Mouse (Mus musculus): ENCODE results near the gene Jph3. TPM values are rescaled to one million over a fixed set of nuclear protein-coding genes. Genes with fewer than 3 reads are reported as not detected.

Jph3 gene
- total and polyA plus RNA-seq, 2 experiments = not detected

- no peak overlapping the region for H3K9ac ChIP-seq (ENCODE audit: low read depth, low read length)
- TF ChIP-seq POLR2A (IDR thresholded peaks at IDR 0.05; ENCODE audit: extremely low read depth, insufficient read depth, low read length) (no peak), CTCF (IDR thresholded peaks at IDR 0.05; ENCODE audit: low read depth, low read length) (no peak)
- no peak overlapping the region for H3K4me3 ChIP-seq (ENCODE audit: insufficient read depth, low read depth, low read length)
- no peaks in the 10 kb centered on the region for H3K4me1 ChIP-seq (ENCODE audit: control insufficient read depth, insufficient read depth, low read length)
- H3K27ac ChIP-seq (replicated peaks; ENCODE audit: insufficient read depth, low read depth, low read length) = no peak overlapping the region
- H3K27me3 ChIP-seq (ENCODE audit: control insufficient read depth, insufficient read depth, low read length) = peaks cover 3% of the 10 kb centered on the region; the same call in 1 of the 2 replicates
- no peaks in the 10 kb centered on the region for H3K79me2 ChIP-seq (ENCODE audit: control insufficient read depth, insufficient read depth, low read length)
- no peak for DNase-seq (ENCODE audit: extremely low read depth, low read depth, low spot score)
- no peaks in the 10 kb centered on the region for H3K36me3 ChIP-seq (ENCODE audit: control insufficient read depth, insufficient read depth, low read length)
- 94% methylated on average over 2 of the region's 2 CpGs for WGBS
Measured at GRCm38 (mm10) chr8:121769621-121770020, 40.2 kb downstream of the Jph3 start.

GRCm38 (mm10) chr8:121770845-121771752 lies 41.7 kb downstream of the Jph3 start:
- TF ChIP-seq POLR2A (IDR thresholded peaks at IDR 0.05; ENCODE audit: extremely low read depth, insufficient read depth, low read length) = no peak
- TF ChIP-seq CTCF (IDR thresholded peaks at IDR 0.05; ENCODE audit: low read depth, low read length) = no peak
- Histone ChIP-seq H3K79me2 (ENCODE audit: control insufficient read depth, insufficient read depth, low read length) (no peaks in the 10 kb centered on the region), H3K36me3 (ENCODE audit: control insufficient read depth, insufficient read depth, low read length) (no peaks in the 10 kb centered on the region), H3K27ac (replicated peaks; ENCODE audit: insufficient read depth, low read depth, low read length) (no peak overlapping the region), H3K27me3 (ENCODE audit: control insufficient read depth, insufficient read depth, low read length) (peaks cover 3% of the 10 kb centered on the region; the same call in 1 of the 2 replicates), H3K4me3 (ENCODE audit: insufficient read depth, low read depth, low read length) (no peak overlapping the region), H3K9ac (ENCODE audit: low read depth, low read length) (no peak overlapping the region), H3K4me1 (ENCODE audit: control insufficient read depth, insufficient read depth, low read length) (no peaks in the 10 kb centered on the region)
- no peak for DNase-seq (ENCODE audit: extremely low read depth, low read depth, low spot score)
- WGBS = 41% methylated on average over 19 of the region's 19 CpGs

GRCm38 (mm10) chr8:121773876-121774275 lies 44.5 kb downstream of the Jph3 start:
- Histone ChIP-seq H3K9ac (ENCODE audit: low read depth, low read length) (no peak overlapping the region), H3K27me3 (ENCODE audit: control insufficient read depth, insufficient read depth, low read length) (no peaks in the 10 kb centered on the region), H3K36me3 (ENCODE audit: control insufficient read depth, insufficient read depth, low read length) (no peaks in the 10 kb centered on the region), H3K79me2 (ENCODE audit: control insufficient read depth, insufficient read depth, low read length) (no peaks in the 10 kb centered on the region), H3K4me3 (ENCODE audit: insufficient read depth, low read depth, low read length) (no peak overlapping the region), H3K27ac (replicated peaks; ENCODE audit: insufficient read depth, low read depth, low read length) (no peak overlapping the region), H3K4me1 (ENCODE audit: control insufficient read depth, insufficient read depth, low read length) (no peaks in the 10 kb centered on the region)
- TF ChIP-seq POLR2A (IDR thresholded peaks at IDR 0.05; ENCODE audit: extremely low read depth, insufficient read depth, low read length) (no peak), CTCF (IDR thresholded peaks at IDR 0.05; ENCODE audit: low read depth, low read length) (no peak)
- WGBS = 83% methylated on average over 12 of the region's 12 CpGs
- DNase-seq (ENCODE audit: extremely low read depth, low read depth, low spot score) = no peak

- no peak for TF ChIP-seq CTCF (IDR thresholded peaks at IDR 0.05; ENCODE audit: low read depth, low read length)
- no peak for TF ChIP-seq POLR2A (IDR thresholded peaks at IDR 0.05; ENCODE audit: extremely low read depth, insufficient read depth, low read length)
- no peaks in the 10 kb centered on the region for H3K27me3 ChIP-seq (ENCODE audit: control insufficient read depth, insufficient read depth, low read length)
- H3K27ac ChIP-seq (replicated peaks; ENCODE audit: insufficient read depth, low read depth, low read length) = no peak overlapping the region
- no peak overlapping the region for H3K9ac ChIP-seq (ENCODE audit: low read depth, low read length)
- no peaks in the 10 kb centered on the region for H3K79me2 ChIP-seq (ENCODE audit: control insufficient read depth, insufficient read depth, low read length)
- no peaks in the 10 kb centered on the region for H3K36me3 ChIP-seq (ENCODE audit: control insufficient read depth, insufficient read depth, low read length)
- WGBS = 53% methylated on average over 5 of the region's 5 CpGs
- DNase-seq (ENCODE audit: extremely low read depth, low read depth, low spot score) = no peak
- no peaks in the 10 kb centered on the region for H3K4me1 ChIP-seq (ENCODE audit: control insufficient read depth, insufficient read depth, low read length)
- no peak overlapping the region for H3K4me3 ChIP-seq (ENCODE audit: insufficient read depth, low read depth, low read length)
Measured at GRCm38 (mm10) chr8:121782493-121782892, 53.1 kb downstream of the Jph3 start.

- WGBS = 40% methylated on average over 10 of the region's 10 CpGs
- TF ChIP-seq POLR2A (IDR thresholded peaks at IDR 0.05; ENCODE audit: extremely low read depth, insufficient read depth, low read length) (no peak), CTCF (IDR thresholded peaks at IDR 0.05; ENCODE audit: low read depth, low read length) (no peak)
- H3K27me3 ChIP-seq (ENCODE audit: control insufficient read depth, insufficient read depth, low read length) = no peaks in the 10 kb centered on the region
- H3K79me2 ChIP-seq (ENCODE audit: control insufficient read depth, insufficient read depth, low read length) = no peaks in the 10 kb centered on the region
- no peaks in the 10 kb centered on the region for H3K36me3 ChIP-seq (ENCODE audit: control insufficient read depth, insufficient read depth, low read length)
- H3K4me3 ChIP-seq (ENCODE audit: insufficient read depth, low read depth, low read length) = no peak overlapping the region
- no peak for DNase-seq (ENCODE audit: extremely low read depth, low read depth, low spot score)
- no peaks in the 10 kb centered on the region for H3K4me1 ChIP-seq (ENCODE audit: control insufficient read depth, insufficient read depth, low read length)
- H3K9ac ChIP-seq (ENCODE audit: low read depth, low read length) = no peak overlapping the region
- no peak overlapping the region for H3K27ac ChIP-seq (replicated peaks; ENCODE audit: insufficient read depth, low read depth, low read length)
Measured at GRCm38 (mm10) chr8:121786542-121786941, 57.1 kb downstream of the Jph3 start.

GRCm38 (mm10) chr8:121788786-121789185 lies 59.4 kb downstream of the Jph3 start:
- 50% methylated on average over 8 of the region's 8 CpGs for WGBS
- Histone ChIP-seq H3K79me2 (ENCODE audit: control insufficient read depth, insufficient read depth, low read length) (no peaks in the 10 kb centered on the region), H3K27me3 (ENCODE audit: control insufficient read depth, insufficient read depth, low read length) (no peaks in the 10 kb centered on the region), H3K36me3 (ENCODE audit: control insufficient read depth, insufficient read depth, low read length) (no peaks in the 10 kb centered on the region), H3K27ac (replicated peaks; ENCODE audit: insufficient read depth, low read depth, low read length) (no peak overlapping the region), H3K4me1 (ENCODE audit: control insufficient read depth, insufficient read depth, low read length) (no peaks in the 10 kb centered on the region), H3K4me3 (ENCODE audit: insufficient read depth, low read depth, low read length) (no peak overlapping the region), H3K9ac (ENCODE audit: low read depth, low read length) (no peak overlapping the region)
- DNase-seq (ENCODE audit: extremely low read depth, low read depth, low spot score) = no peak
- TF ChIP-seq POLR2A (IDR thresholded peaks at IDR 0.05; ENCODE audit: extremely low read depth, insufficient read depth, low read length) = no peak
- TF ChIP-seq CTCF (IDR thresholded peaks at IDR 0.05; ENCODE audit: low read depth, low read length) = no peak

Measured in liver, adult 2 months (tissue).